Mouse (Mus musculus): ENCODE measurements around the gene Gm20388.
A peak's percentile ranks its signal among the peaks of the same experiment; 100 is the strongest.

The Gm20388 gene

DNA sequence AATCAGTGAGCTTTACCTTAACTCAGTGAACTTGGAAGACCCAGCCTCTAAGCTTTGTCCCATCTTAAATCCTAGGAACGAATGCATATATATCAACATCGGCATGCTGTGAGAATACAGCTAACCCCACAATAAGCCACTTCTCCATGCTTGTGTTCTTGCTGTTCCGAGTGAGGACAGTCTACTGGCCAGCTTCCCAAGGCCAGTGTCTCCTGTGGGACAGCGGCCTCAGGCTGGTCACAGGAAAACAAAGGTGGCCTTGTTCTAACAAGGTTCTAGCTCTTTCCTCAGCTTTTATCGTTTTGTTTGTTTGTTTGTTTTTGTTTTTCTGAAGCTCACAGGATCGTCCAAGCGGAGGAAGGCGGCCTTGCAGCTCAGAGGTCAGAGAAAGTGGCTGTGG lies 3823.8 kb downstream of the Gm20388 start:
- DNase-seq (ENCODE audit: extremely low read depth, insufficient read length, low spot score): no peak

DNA sequence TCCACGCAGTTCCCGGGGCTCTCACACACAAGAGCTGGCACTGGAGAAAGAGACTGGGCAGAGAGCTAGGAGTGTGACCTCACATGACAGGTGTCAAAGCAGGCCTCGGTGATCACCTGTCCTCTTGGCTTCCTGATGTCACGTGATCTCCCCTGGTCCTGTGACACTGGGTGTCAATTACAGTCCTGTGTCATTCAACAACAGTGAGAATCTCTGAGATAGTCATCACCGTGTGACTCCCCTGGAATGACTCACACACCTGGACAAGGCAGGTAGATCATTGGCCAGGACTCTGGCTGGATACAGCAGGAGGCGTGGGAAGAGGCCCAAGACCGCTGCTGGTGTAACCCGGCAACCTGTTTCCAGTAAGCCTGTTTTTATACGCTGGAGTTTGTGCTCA lies 3826.3 kb downstream of the Gm20388 start:
- no peak for DNase-seq (ENCODE audit: extremely low read depth, insufficient read length, low spot score)

DNA sequence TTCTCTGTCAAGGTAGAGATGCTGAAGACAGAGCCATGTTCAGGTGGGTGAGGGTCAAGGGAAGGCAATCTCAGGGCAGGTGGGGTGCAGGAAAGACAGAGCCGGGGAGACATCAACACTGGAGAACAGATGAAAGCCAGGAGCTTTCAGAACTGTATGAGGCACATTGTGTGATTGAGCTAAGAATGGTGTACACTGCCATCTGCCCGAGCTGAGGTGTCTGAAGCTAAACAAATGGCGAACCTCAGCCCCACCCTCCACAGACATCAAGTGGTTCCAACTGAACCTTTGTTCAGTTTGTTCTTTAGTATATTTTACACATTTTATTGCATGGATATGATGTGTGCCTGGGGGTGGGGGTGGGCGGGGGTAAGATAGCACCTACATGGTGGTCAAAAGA lies 3829.6 kb downstream of the Gm20388 start:
- DNase-seq (ENCODE audit: extremely low read depth, insufficient read length, low spot score): no peak

DNA sequence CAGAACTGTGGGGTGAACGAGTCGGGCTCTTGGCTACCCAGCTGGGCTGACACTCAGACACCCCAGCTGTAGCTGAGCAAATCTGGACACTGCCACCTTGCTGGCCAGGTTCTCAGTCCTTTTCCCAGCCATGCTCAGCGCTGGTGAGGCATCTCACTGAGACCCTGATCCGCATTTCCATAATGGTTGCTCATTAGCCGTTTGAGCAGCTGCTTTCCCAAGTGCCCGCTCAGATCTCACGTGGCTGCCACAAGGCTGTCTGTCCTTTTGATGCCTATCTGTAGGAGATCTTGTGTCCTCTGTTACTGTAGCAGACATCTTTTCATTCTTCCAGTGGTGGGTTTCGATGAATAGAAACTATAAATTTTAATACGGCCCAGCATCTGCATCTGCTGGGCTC lies 3830.6 kb downstream of the Gm20388 start:
- DNase-seq (ENCODE audit: extremely low read depth, insufficient read length, low spot score): no peak

DNA sequence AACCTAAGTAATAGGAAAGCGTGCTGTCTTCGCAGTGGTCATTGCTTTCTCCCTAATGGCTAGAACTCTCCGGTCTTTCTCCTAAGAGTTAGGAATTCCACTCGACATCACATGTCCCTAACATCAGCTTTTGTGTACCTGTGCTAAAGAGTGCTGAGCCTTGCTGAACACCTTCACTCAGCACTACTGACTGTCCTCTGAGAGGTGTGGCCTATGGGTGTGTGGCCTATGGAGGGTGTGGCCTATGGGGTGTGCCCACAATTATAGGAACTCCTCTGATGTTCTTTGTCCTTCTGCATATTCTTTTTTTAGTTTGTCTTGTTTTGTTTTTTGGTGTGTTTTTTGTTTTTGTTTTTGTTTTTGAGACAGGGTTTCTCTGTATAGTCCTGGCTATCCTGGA lies 3835.8 kb downstream of the Gm20388 start:
- DNase-seq (ENCODE audit: extremely low read depth, insufficient read length, low spot score): no peak

DNA sequence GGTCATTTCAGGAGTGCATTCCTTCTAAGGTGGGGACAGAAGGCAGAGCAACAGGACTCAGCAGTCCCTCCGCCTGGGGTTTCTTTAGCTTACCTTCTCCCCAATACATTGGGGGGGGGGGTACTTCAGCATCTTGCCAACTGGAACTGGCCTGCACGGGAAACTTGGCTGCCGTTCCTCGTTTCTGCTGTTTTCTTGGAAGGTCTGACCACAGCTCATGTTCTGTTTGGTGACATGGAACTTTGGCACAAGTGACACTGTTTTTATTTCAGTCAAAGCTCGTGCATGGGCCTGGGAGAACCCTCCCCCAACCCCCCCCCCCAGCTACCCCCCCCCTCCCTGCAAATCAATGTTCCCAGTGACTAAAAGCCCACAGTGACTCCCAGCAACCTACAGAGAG lies 3837.1 kb downstream of the Gm20388 start:
- DNase-seq (ENCODE audit: extremely low read depth, insufficient read length, low spot score): no peak

DNA sequence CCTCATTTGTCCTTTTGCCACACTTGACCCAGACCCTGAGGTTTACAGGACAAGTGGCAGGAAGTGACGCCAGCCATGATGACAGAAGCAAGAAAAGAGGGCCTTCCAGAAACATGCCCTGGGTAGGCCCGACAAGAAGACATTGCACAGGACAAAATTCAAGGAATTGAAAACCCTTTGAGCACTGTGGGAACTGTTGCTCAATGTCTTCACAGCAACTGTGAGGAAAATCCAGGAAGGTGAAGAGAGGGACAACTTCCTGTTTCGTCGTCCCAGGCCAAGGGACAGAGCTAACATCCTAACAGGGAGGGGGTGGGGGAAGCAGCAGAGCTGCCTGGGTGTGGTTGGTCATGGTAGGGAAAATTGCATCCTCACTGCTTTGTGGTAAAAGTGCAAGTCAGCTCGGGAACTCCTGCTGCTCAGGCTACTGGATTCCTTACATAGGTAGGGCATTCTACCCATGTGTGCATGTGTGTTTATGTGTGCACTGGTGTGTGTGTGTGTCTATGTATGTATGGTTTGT lies 3839.6 kb downstream of the Gm20388 start:
- DNase-seq (ENCODE audit: extremely low read depth, insufficient read length, low spot score): peak; percentile 47

DNA sequence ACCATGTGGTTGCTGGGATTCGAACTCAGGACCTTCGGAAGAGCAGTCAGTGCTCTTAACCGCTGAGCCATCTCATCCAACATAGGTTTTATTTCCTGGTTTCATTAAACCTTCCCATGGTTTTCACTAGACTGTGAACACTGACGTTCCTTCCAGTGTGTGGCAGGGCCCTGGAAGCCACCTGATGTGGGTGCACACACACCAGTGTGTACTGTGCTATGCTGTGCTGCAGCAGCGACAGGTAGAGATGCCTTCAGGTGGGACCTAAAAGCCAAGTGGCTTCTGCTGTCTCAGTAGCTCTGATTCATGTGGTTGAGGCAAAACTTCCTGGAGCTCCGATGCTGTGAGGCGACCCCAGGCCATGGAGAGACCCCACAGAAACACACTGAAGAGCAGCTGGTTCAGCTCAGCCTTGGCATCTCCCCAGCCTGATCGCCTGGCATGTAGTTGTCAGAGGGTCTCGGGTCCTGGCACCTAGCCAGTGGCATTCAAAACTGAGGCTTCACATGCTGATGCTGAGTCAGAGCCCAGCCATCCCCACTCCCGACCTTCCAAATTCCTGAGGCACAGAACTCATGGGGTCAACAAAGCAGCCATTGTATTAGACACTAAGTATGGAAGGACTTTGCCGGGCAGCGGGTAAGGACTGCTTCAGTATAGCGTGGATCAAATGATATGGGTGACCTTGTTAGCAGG lies 3842.3 kb downstream of the Gm20388 start:
- peak; percentile 83 for DNase-seq (ENCODE audit: extremely low read depth, insufficient read length, low spot score)

DNA sequence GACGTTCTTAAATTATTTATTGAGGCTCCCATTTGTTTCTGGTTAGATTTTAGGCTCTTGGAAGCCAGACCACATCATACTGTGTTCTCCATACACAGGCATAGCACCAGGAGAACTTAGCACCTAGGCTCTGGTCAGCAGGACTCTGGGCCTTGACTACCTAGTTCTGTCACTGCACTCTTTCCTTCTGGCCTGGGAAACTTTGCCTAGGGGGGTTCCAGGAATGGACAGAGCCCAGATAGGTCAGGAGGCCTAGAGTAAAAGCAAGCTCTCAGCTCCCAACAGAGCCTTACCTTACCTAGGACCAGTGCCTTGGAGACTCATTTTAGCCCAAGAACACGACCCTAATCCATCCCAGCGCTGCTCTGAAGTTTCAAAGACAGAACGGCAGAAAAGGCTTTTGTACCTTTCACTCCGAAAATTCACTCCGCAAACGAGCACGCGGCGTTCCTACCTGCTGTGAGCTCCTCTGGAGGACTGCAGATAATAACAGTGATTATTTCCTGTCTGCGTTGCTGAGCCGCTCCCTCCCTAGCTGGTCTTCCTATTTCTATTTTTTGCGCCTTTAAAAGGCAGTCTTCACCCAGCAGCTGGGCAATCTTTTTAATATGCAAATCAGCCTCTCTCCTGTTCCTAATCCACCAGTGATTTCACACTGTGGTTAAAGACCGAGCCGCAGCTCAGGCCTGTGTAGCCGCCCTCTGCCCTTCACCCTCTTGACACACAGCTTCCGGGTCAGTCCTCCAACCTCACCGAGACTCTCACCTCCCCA lies 3843.1 kb downstream of the Gm20388 start:
- no peak for DNase-seq (ENCODE audit: extremely low read depth, insufficient read length, low spot score)

DNA sequence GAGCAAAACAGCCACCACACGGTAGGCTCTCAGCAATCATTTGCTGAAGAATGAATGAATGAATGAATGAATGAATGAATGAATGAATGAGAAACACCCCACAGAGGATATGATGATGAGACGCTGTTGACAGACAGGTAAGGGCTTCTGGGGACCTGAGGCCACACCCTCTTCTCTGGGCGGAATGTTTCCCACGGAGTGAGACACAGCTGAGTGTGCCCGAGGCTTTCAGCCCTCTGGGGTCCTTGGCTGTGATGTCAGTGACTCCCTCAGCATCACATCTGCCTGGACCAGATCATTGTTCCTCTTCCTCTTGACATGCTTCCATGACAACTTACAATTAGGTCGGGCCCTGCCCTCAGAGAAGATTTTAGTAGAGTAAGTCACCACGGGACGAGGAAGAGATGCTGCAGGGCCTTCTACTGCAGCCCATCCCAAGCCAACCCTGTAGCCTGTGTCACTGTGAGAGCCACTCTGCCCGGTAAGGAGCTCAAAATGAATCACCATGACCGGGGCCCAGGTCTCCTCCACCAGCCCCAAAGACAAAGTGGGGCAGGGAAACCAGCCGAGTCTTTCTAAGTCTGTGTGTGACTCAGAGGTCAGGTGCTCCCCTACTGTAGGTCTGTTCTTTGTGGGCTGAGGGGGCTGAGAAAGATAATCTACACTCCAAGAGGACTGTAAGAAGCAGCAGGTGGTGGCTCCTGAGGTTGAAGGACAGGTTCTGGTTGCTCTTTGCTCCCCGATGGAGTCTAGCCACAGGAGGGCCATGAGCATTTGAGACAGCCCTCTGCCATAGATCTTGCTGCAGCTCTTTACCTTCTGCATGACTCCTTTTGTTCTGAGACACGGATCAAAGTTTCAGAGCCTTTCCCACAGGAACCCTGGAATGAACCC lies 3844.1 kb downstream of the Gm20388 start:
- DNase-seq (ENCODE audit: extremely low read depth, insufficient read length, low spot score): peak; percentile 38

DNA sequence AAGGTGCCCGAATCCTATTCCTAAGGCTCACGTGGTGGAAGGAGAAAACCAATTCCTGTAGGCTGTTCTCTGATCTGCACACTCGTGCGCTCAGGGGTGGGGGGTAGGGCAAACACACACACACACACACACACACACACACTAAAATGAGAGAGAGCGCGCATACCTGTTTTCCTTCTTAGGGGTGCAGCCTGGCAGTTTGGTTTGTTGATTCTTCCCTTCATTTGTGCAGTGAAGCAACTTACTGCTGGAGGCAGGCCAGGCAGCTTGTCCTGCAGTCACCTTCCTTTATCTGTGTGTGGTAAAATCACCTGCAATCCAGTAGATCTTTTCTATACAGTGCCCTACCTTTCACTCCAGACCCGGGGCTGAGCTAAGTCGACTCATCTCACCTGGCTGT lies 3846.3 kb downstream of the Gm20388 start:
- no peak for DNase-seq (ENCODE audit: extremely low read depth, insufficient read length, low spot score)

DNA sequence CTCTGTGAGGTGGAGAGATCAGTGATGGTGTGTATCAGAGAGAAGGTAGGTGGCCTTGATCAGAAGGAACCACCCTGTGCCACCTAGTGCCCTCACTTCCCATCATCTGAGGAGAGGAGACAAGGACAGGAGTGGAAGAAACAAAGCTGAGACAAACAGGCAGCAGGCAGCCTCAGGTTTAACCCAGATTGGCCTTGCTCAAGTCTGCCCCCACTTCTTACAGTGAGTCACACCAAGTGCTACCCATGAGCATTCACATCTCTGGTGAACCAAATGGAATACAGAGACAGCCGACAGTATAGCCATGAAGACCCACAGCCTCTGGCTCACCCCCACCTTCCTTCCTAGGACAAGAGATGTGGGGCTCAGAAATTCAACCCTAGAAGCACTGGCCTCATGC lies 3848.3 kb downstream of the Gm20388 start:
- DNase-seq (ENCODE audit: extremely low read depth, insufficient read length, low spot score): no peak

DNA sequence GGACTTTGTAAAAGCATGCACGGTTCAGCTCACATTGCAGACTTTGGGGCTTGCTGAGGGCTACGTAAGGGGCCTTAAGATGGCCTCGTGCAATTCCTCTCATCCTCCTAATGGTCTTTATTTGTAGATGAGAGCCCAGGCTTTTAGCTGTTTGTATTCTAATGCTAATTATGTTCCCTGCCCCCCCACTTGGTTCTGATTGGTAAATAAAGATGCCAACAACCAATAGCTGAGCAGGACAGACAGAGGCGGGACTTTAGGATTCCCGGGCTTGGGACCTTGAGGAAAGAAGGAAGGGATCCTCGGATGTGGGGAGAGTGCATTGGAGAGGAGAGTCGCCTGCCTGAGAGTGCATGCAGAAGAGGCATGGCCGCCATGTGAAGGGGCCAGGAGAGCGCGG lies 3849.3 kb downstream of the Gm20388 start:
- DNase-seq (ENCODE audit: extremely low read depth, insufficient read length, low spot score): no peak

DNA sequence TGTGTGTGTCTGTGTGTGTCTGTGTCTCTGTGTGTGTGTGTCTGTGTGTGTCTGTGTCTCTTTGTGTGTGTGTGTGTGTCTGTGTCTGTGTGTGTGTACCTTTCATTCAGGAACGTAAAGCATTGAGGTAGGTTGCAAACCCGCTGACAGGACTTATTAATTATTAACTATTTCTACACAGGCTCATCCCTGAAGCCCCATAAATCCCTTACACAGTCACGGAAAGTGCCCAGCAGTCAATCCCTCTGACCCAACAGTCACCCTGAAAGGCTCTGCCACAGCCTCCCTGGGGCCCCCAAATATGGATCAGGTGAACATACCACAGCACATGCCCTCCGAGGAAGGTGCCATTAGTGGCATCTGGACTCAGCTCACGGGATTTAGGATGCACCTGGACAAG lies 3849.9 kb downstream of the Gm20388 start:
- no peak for DNase-seq (ENCODE audit: extremely low read depth, insufficient read length, low spot score)

DNA sequence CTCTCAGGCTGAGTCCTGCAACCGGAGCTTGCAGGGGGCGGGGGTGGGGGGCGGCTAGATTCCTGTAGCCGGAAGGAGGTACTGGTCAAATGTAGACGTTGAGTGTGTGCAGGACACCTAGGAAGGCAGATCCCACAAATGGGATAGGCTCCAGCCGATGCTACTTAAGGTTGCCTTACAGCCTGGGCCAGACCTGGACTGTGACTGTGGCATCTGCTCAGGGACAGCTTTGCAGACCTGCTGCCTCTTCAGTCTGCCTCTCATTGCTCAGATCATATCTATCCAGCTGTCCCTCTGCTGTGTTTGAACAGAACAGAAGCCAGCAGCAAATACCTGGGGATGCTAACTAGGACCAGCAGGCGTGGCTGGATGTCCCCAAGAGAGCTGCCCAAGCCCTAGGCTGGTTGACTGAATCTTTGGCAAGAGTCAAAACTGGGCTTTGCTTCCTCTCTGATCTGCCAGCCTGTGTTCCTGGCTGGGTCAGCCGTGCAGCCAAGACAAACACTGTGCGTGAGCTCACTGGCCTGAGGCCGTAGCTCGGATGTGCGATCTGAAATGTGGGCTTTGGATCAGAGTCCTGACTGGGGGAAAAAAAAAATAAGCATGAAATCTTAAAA lies 3850.7 kb downstream of the Gm20388 start:
- peak; percentile 73 for DNase-seq (ENCODE audit: extremely low read depth, insufficient read length, low spot score)

DNA sequence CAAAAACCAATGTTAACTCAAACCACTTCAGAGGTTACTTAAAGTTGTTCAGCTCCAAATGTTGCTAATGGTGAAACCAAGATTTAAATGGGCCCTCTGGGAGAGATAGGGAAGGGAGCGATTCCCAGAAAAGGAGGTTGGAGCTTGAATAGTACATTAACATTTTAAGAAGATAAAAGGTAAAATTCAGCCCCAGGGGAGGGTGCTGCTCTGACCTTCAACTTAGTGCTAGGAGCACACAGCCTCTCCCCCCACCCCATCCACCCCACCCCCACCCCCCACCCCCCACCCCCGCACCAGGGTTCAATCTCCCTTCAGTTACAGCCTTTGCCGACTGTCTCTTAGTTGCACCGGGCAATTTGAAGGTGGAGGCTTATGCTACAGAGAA lies 3851.2 kb downstream of the Gm20388 start:
- no peak for DNase-seq (ENCODE audit: extremely low read depth, insufficient read length, low spot score)

DNA sequence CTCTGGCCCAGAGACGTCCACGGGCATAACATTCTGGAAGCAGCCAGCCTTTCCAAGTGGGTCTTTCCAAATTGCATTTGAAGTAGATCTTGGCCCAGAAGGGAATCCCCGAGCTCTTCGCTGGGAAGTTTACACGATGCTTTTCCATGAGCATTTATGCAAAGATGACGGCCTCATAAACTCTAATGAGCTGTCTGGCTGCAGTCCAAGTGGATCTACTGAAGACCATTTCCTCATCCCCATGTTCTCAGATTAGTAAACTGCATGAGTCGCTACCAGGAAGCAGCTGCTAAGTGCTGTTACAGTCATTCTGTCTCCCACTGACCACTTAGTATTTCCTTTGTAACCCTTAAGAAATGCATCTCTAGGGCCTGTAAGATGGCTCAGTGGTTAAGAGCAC lies 3852.7 kb downstream of the Gm20388 start:
- no peak for DNase-seq (ENCODE audit: extremely low read depth, insufficient read length, low spot score)

DNA sequence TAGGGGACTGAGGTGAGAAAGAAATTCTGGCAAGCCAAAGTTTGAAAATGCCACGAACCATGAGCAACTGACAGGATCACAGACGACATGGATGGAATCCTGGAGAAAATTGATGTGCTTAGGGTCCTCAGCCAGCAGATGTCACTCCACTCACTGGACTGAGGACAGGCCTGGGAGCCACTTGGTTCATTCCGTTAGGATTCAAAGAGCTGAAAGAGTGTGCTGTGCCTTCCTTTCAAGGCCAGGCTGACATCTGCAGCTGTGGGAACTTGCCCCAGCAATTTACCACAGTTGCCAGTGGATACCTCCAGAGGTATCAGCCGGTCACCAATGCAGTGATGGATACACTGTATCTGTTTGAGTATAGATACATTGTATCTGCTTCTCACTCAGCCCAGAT lies 3854.0 kb downstream of the Gm20388 start:
- no peak for DNase-seq (ENCODE audit: extremely low read depth, insufficient read length, low spot score)

DNA sequence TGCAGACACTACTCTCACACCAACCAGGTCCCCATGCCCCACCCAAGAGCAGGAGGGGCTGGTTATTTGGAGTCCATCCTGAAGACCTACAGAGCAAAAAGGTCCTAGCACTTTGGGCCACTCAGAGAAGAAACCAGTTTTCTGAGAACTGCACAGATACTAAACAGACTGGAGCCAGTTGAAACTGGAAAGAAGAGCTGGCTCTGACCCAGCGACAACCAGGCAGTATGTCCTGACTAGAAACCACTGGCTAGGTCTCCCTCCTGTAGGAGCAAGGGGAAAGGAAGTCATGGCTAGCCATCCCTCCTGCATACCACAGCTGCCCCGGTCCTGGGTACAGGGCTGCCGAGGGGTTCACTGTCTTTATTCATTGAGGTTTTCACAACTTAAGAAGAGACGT lies 3855.9 kb downstream of the Gm20388 start:
- DNase-seq (ENCODE audit: extremely low read depth, insufficient read length, low spot score): no peak

DNA sequence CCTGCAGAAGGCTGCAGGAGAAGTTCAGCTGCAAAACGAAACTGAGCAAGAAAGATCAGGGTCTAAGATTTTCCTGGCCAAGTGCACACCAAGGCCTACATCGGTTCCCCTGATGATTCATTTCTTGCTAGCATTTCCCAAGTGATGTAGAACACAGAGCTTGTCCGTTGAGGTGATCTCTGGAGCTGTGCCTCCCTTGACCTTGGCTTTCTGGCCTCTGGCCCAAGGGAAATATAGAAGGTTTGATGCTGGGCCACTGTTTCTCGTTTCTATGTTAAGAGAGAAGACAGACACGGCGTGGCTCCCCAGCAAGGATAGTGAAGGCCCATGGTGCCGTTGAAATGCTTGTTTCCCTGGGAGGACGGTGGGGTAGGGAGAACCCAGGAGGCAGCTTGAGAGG lies 3857.2 kb downstream of the Gm20388 start:
- no peak for DNase-seq (ENCODE audit: extremely low read depth, insufficient read length, low spot score)

Data from 3134 (cell line).